Mouse (Mus musculus): ENCODE measurements around the gene Psd. TPM values are rescaled to one million over a fixed set of nuclear protein-coding genes. Genes with fewer than 3 reads are reported as not detected.

Psd gene
- polyA plus RNA-seq, 1 experiment from 2014 or later: 7.4 TPM

- Histone ChIP-seq H3K27ac (replicated peaks in 1 of 2; ENCODE audit: control insufficient read depth in 1 of 2, insufficient read depth in 1 of 2, low read depth in 2 of 2, low read length in 2 of 2) (no peak overlapping the region), H3K9me3 (ENCODE audit: control insufficient read depth, low read length) (no peaks in the 10 kb centered on the region), H3K36me3 (ENCODE audit: control insufficient read depth, insufficient read depth, low read length) (no peaks in the 10 kb centered on the region), H3K4me3 (ENCODE audit: control insufficient read depth in 1 of 2, insufficient read depth in 1 of 2, low read depth in 1 of 2, low read length in 2 of 2) (no peak overlapping the region), H3K9ac (ENCODE audit: low read length) (no peak overlapping the region), H3K4me1 (ENCODE audit: control insufficient read depth in 2 of 2, insufficient read depth in 2 of 2, low read length in 2 of 2) (peaks cover 8 to 13% of the 10 kb centered on the region in 2 experiments; a peak in 3 of 4 replicates), H3K4me2 (ENCODE audit: low read length) (no peak overlapping the region), H3K27me3 (ENCODE audit: control insufficient read depth, insufficient read depth, low read length) (peaks cover 89% of the 10 kb centered on the region)
- WGBS: 57% methylated on average over 5 of the region's 5 CpGs
- ATAC-seq (ENCODE audit: insufficient number of reproducible peaks, insufficient read depth, low FRiP score, low read depth): no peak
Measured at GRCm38 (mm10) chr19:46323716-46324115, 3.2 kb downstream of the Psd start.

GRCm38 (mm10) chr19:46322996-46323572, 3.9 kb downstream of the Psd start:
- Histone ChIP-seq H3K4me2 (ENCODE audit: low read length) (no peak overlapping the region), H3K27ac (replicated peaks in 1 of 2; ENCODE audit: control insufficient read depth in 1 of 2, insufficient read depth in 1 of 2, low read depth in 2 of 2, low read length in 2 of 2) (no peak overlapping the region), H3K9ac (ENCODE audit: low read length) (no peak overlapping the region), H3K9me3 (ENCODE audit: control insufficient read depth, low read length) (no peaks in the 10 kb centered on the region), H3K4me3 (ENCODE audit: control insufficient read depth in 1 of 2, insufficient read depth in 1 of 2, low read depth in 1 of 2, low read length in 2 of 2) (no peak overlapping the region), H3K27me3 (ENCODE audit: control insufficient read depth, insufficient read depth, low read length) (peaks cover 96% of the 10 kb centered on the region), H3K36me3 (ENCODE audit: control insufficient read depth, insufficient read depth, low read length) (no peaks in the 10 kb centered on the region), H3K4me1 (ENCODE audit: control insufficient read depth in 2 of 2, insufficient read depth in 2 of 2, low read length in 2 of 2) (peaks cover 8 to 13% of the 10 kb centered on the region in 2 experiments)
- WGBS: 68% methylated on average over 13 of the region's 13 CpGs
- ATAC-seq (ENCODE audit: insufficient number of reproducible peaks, insufficient read depth, low FRiP score, low read depth): no peak

- H3K36me3 ChIP-seq (ENCODE audit: control insufficient read depth, insufficient read depth, low read length): no peaks in the 10 kb centered on the region
- no peak overlapping the region for H3K4me2 ChIP-seq (ENCODE audit: low read length)
- no peak overlapping the region for H3K9ac ChIP-seq (ENCODE audit: low read length)
- no peak for ATAC-seq (ENCODE audit: insufficient number of reproducible peaks, insufficient read depth, low FRiP score, low read depth)
- no peak overlapping the region for H3K27ac ChIP-seq (replicated peaks in 1 of 2; ENCODE audit: control insufficient read depth in 1 of 2, insufficient read depth in 1 of 2, low read depth in 2 of 2, low read length in 2 of 2)
- peaks cover 8 to 14% of the 10 kb centered on the region in 2 experiments for H3K4me1 ChIP-seq (ENCODE audit: control insufficient read depth in 2 of 2, insufficient read depth in 2 of 2, low read length in 2 of 2)
- 52% methylated on average over 11 of the region's 11 CpGs for WGBS
- peaks cover 100% of the 10 kb centered on the region for H3K27me3 ChIP-seq (ENCODE audit: control insufficient read depth, insufficient read depth, low read length)
- H3K4me3 ChIP-seq (ENCODE audit: control insufficient read depth in 1 of 2, insufficient read depth in 1 of 2, low read depth in 1 of 2, low read length in 2 of 2): no peak overlapping the region
- H3K9me3 ChIP-seq (ENCODE audit: control insufficient read depth, low read length): no peaks in the 10 kb centered on the region
Measured at GRCm38 (mm10) chr19:46322144-46322995, 4.6 kb downstream of the Psd start.

GRCm38 (mm10) chr19:46321101-46321943, 5.6 kb downstream of the Psd start:
- no peak overlapping the region for H3K4me3 ChIP-seq (ENCODE audit: control insufficient read depth in 1 of 2, insufficient read depth in 1 of 2, low read depth in 1 of 2, low read length in 2 of 2)
- no peaks in the 10 kb centered on the region for H3K36me3 ChIP-seq (ENCODE audit: control insufficient read depth, insufficient read depth, low read length)
- H3K27me3 ChIP-seq (ENCODE audit: control insufficient read depth, insufficient read depth, low read length): peaks cover 100% of the 10 kb centered on the region
- no peak overlapping the region for H3K4me2 ChIP-seq (ENCODE audit: low read length)
- H3K9ac ChIP-seq (ENCODE audit: low read length): no peak overlapping the region
- H3K9me3 ChIP-seq (ENCODE audit: control insufficient read depth, low read length): no peaks in the 10 kb centered on the region
- H3K4me1 ChIP-seq (ENCODE audit: control insufficient read depth in 2 of 2, insufficient read depth in 2 of 2, low read length in 2 of 2): peaks cover 3 to 14% of the 10 kb centered on the region in 2 experiments
- no peak overlapping the region for H3K27ac ChIP-seq (replicated peaks in 1 of 2; ENCODE audit: control insufficient read depth in 1 of 2, insufficient read depth in 1 of 2, low read depth in 2 of 2, low read length in 2 of 2)
- no peak for ATAC-seq (ENCODE audit: insufficient number of reproducible peaks, insufficient read depth, low FRiP score, low read depth)
- 35% methylated on average over 6 of the region's 6 CpGs for WGBS

- Histone ChIP-seq H3K4me1 (ENCODE audit: control insufficient read depth in 2 of 2, insufficient read depth in 2 of 2, low read length in 2 of 2) (peaks cover 13 to 25% of the 10 kb centered on the region in 2 experiments), H3K4me3 (ENCODE audit: control insufficient read depth in 1 of 2, insufficient read depth in 1 of 2, low read depth in 1 of 2, low read length in 2 of 2) (no peak overlapping the region), H3K9me3 (ENCODE audit: control insufficient read depth, low read length) (no peaks in the 10 kb centered on the region), H3K9ac (ENCODE audit: low read length) (no peak overlapping the region), H3K36me3 (ENCODE audit: control insufficient read depth, insufficient read depth, low read length) (no peaks in the 10 kb centered on the region), H3K27me3 (ENCODE audit: control insufficient read depth, insufficient read depth, low read length) (peaks cover 95% of the 10 kb centered on the region), H3K4me2 (ENCODE audit: low read length) (no peak overlapping the region), H3K27ac (replicated peaks in 1 of 2; ENCODE audit: control insufficient read depth in 1 of 2, insufficient read depth in 1 of 2, low read depth in 2 of 2, low read length in 2 of 2) (no peak overlapping the region)
- ATAC-seq (ENCODE audit: insufficient number of reproducible peaks, insufficient read depth, low FRiP score, low read depth): no peak
- 74% methylated on average over 8 of the region's 8 CpGs for WGBS
Measured at GRCm38 (mm10) chr19:46320076-46320785, 6.7 kb downstream of the Psd start.

GRCm38 (mm10) chr19:46318586-46319378, 8.2 kb downstream of the Psd start:
- 12% methylated on average over 16 of the region's 16 CpGs for WGBS
- no peak for ATAC-seq (ENCODE audit: insufficient number of reproducible peaks, insufficient read depth, low FRiP score, low read depth)
- H3K27ac ChIP-seq (replicated peaks in 1 of 2; ENCODE audit: control insufficient read depth in 1 of 2, insufficient read depth in 1 of 2, low read depth in 2 of 2, low read length in 2 of 2): no peak overlapping the region
- H3K9me3 ChIP-seq (ENCODE audit: control insufficient read depth, low read length): no peaks in the 10 kb centered on the region
- peak overlapping the region; percentile 81 for H3K4me2 ChIP-seq (ENCODE audit: low read length)
- H3K4me1 ChIP-seq (ENCODE audit: control insufficient read depth in 2 of 2, insufficient read depth in 2 of 2, low read length in 2 of 2): peaks cover 15 to 34% of the 10 kb centered on the region in 2 experiments
- H3K27me3 ChIP-seq (ENCODE audit: control insufficient read depth, insufficient read depth, low read length): peaks cover 94% of the 10 kb centered on the region
- peak overlapping the region in 1 of 2 experiments; percentile 52; a peak in 1 of 4 replicates for H3K4me3 ChIP-seq (ENCODE audit: control insufficient read depth in 1 of 2, insufficient read depth in 1 of 2, low read depth in 1 of 2, low read length in 2 of 2)
- H3K36me3 ChIP-seq (ENCODE audit: control insufficient read depth, insufficient read depth, low read length): no peaks in the 10 kb centered on the region
- H3K9ac ChIP-seq (ENCODE audit: low read length): no peak overlapping the region
